Mouse (Mus musculus): ENCODE measurements around the gene Slc25a13. TPM values are rescaled to one million over a fixed set of nuclear protein-coding genes. Genes with fewer than 3 reads are reported as not detected.
A peak's percentile ranks its signal among the peaks of the same experiment; 100 is the strongest.

The Slc25a13 gene
- polyA plus RNA-seq, 1 experiment = 3.2 TPM

GRCm38 (mm10) chr6:6159221-6159859, 57.6 kb downstream of the Slc25a13 start:
- H3K27ac ChIP-seq (ENCODE audit: insufficient read depth, low read depth, low read length) = no peak overlapping the region
- no peak for TF ChIP-seq CTCF (IDR thresholded peaks at IDR 0.05; ENCODE audit: extremely low read depth, insufficient read length, insufficient replicate concordance, low read depth, low read length)
- TF ChIP-seq POLR2A (IDR thresholded peaks at IDR 0.05; ENCODE audit: low read depth, low read length) = no peak
- no peak overlapping the region for H3K4me3 ChIP-seq (ENCODE audit: low read depth, low read length)
- no peaks in the 10 kb centered on the region for H3K36me3 ChIP-seq (ENCODE audit: control insufficient read depth, insufficient read depth, low read length)
- WGBS = 82% methylated on average over 7 of the region's 7 CpGs
- no peaks in the 10 kb centered on the region for H3K27me3 ChIP-seq (ENCODE audit: control insufficient read depth, insufficient read depth, low read length)
- H3K4me1 ChIP-seq (ENCODE audit: control insufficient read depth, insufficient read depth, insufficient read length, low read length) = no peaks in the 10 kb centered on the region

- 80% methylated on average over 10 of the region's 10 CpGs for WGBS
- H3K27me3 ChIP-seq (ENCODE audit: control insufficient read depth, insufficient read depth, low read length) = no peaks in the 10 kb centered on the region
- H3K36me3 ChIP-seq (ENCODE audit: control insufficient read depth, insufficient read depth, low read length) = no peaks in the 10 kb centered on the region
- H3K4me1 ChIP-seq (ENCODE audit: control insufficient read depth, insufficient read depth, insufficient read length, low read length) = peaks cover 21% of the 10 kb centered on the region
- no peak overlapping the region for H3K4me3 ChIP-seq (ENCODE audit: low read depth, low read length)
- H3K27ac ChIP-seq (ENCODE audit: insufficient read depth, low read depth, low read length) = no peak overlapping the region
- TF ChIP-seq POLR2A (IDR thresholded peaks at IDR 0.05; ENCODE audit: low read depth, low read length) = no peak
- TF ChIP-seq CTCF (IDR thresholded peaks at IDR 0.05; ENCODE audit: extremely low read depth, insufficient read length, insufficient replicate concordance, low read depth, low read length) = no peak
Observed at GRCm38 (mm10) chr6:6153426-6153825, 63.5 kb downstream of the Slc25a13 start.

GRCm38 (mm10) chr6:6150811-6151210, 66.2 kb downstream of the Slc25a13 start:
- Histone ChIP-seq H3K36me3 (ENCODE audit: control insufficient read depth, insufficient read depth, low read length) (no peaks in the 10 kb centered on the region), H3K4me1 (ENCODE audit: control insufficient read depth, insufficient read depth, insufficient read length, low read length) (peaks cover 21% of the 10 kb centered on the region), H3K4me3 (ENCODE audit: low read depth, low read length) (no peak overlapping the region), H3K27me3 (ENCODE audit: control insufficient read depth, insufficient read depth, low read length) (no peaks in the 10 kb centered on the region), H3K27ac (ENCODE audit: insufficient read depth, low read depth, low read length) (peak overlapping the region; percentile 20; the same call in 1 of the 2 replicates)
- no peak for TF ChIP-seq POLR2A (IDR thresholded peaks at IDR 0.05; ENCODE audit: low read depth, low read length)
- no peak for TF ChIP-seq CTCF (IDR thresholded peaks at IDR 0.05; ENCODE audit: extremely low read depth, insufficient read length, insufficient replicate concordance, low read depth, low read length)
- 91% methylated on average over 6 of the region's 6 CpGs for WGBS

- 24% methylated on average over 2 of the region's 2 CpGs for WGBS
Observed at GRCm38 (mm10) chr6:6149751-6150150, 67.2 kb downstream of the Slc25a13 start.

GRCm38 (mm10) chr6:6149329-6149728, 67.6 kb downstream of the Slc25a13 start:
- 26% methylated on average over 3 of the region's 3 CpGs for WGBS
- TF ChIP-seq CTCF (IDR thresholded peaks at IDR 0.05; ENCODE audit: extremely low read depth, insufficient read length, insufficient replicate concordance, low read depth, low read length) (no peak), POLR2A (IDR thresholded peaks at IDR 0.05; ENCODE audit: low read depth, low read length) (no peak)
- H3K27me3 ChIP-seq (ENCODE audit: control insufficient read depth, insufficient read depth, low read length) = no peaks in the 10 kb centered on the region
- H3K4me3 ChIP-seq (ENCODE audit: low read depth, low read length) = no peak overlapping the region
- H3K4me1 ChIP-seq (ENCODE audit: control insufficient read depth, insufficient read depth, insufficient read length, low read length) = peaks cover 21% of the 10 kb centered on the region
- no peak overlapping the region for H3K27ac ChIP-seq (ENCODE audit: insufficient read depth, low read depth, low read length)
- H3K36me3 ChIP-seq (ENCODE audit: control insufficient read depth, insufficient read depth, low read length) = no peaks in the 10 kb centered on the region

More at GRCm38 (mm10) chr6:6149751-6150150, 67.2 kb downstream of the Slc25a13 start:
- H3K4me1 ChIP-seq (ENCODE audit: control insufficient read depth, insufficient read depth, insufficient read length, low read length) = peaks cover 21% of the 10 kb centered on the region
- no peaks in the 10 kb centered on the region for H3K36me3 ChIP-seq (ENCODE audit: control insufficient read depth, insufficient read depth, low read length)
- TF ChIP-seq POLR2A (IDR thresholded peaks at IDR 0.05; ENCODE audit: low read depth, low read length) (no peak), CTCF (IDR thresholded peaks at IDR 0.05; ENCODE audit: extremely low read depth, insufficient read length, insufficient replicate concordance, low read depth, low read length) (no peak)
- H3K4me3 ChIP-seq (ENCODE audit: low read depth, low read length) = no peak overlapping the region
- no peak overlapping the region for H3K27ac ChIP-seq (ENCODE audit: insufficient read depth, low read depth, low read length)
- no peaks in the 10 kb centered on the region for H3K27me3 ChIP-seq (ENCODE audit: control insufficient read depth, insufficient read depth, low read length)

- H3K4me3 ChIP-seq (ENCODE audit: low read depth, low read length) = no peak overlapping the region
- peaks cover 13% of the 10 kb centered on the region; the same call in 1 of the 2 replicates for H3K4me1 ChIP-seq (ENCODE audit: control insufficient read depth, insufficient read depth, insufficient read length, low read length)
- TF ChIP-seq POLR2A (IDR thresholded peaks at IDR 0.05; ENCODE audit: low read depth, low read length) (no peak), CTCF (IDR thresholded peaks at IDR 0.05; ENCODE audit: extremely low read depth, insufficient read length, insufficient replicate concordance, low read depth, low read length) (no peak)
- no peaks in the 10 kb centered on the region for H3K27me3 ChIP-seq (ENCODE audit: control insufficient read depth, insufficient read depth, low read length)
- WGBS = 94% methylated on average over 13 of the region's 13 CpGs
- H3K36me3 ChIP-seq (ENCODE audit: control insufficient read depth, insufficient read depth, low read length) = no peaks in the 10 kb centered on the region
- no peak overlapping the region for H3K27ac ChIP-seq (ENCODE audit: insufficient read depth, low read depth, low read length)
Observed at GRCm38 (mm10) chr6:6145412-6145811, 71.6 kb downstream of the Slc25a13 start.

- Histone ChIP-seq H3K4me3 (ENCODE audit: low read depth, low read length) (no peak overlapping the region), H3K36me3 (ENCODE audit: control insufficient read depth, insufficient read depth, low read length) (no peaks in the 10 kb centered on the region), H3K27ac (ENCODE audit: insufficient read depth, low read depth, low read length) (no peak overlapping the region), H3K4me1 (ENCODE audit: control insufficient read depth, insufficient read depth, insufficient read length, low read length) (peaks cover 2% of the 10 kb centered on the region; the same call in 1 of the 2 replicates), H3K27me3 (ENCODE audit: control insufficient read depth, insufficient read depth, low read length) (no peaks in the 10 kb centered on the region)
- WGBS = 73% methylated on average over 7 of the region's 7 CpGs
- TF ChIP-seq CTCF (IDR thresholded peaks at IDR 0.05; ENCODE audit: extremely low read depth, insufficient read length, insufficient replicate concordance, low read depth, low read length) (no peak), POLR2A (IDR thresholded peaks at IDR 0.05; ENCODE audit: low read depth, low read length) (no peak)
Observed at GRCm38 (mm10) chr6:6143525-6143924, 73.4 kb downstream of the Slc25a13 start.

All from small intestine, adult 2 months (tissue).